Mouse (Mus musculus) forebrain, postnatal 0 days (tissue): Measurements from ENCODE around the gene Cdh1. TPM values are rescaled to one million over a fixed set of nuclear protein-coding genes. Genes with fewer than 3 reads are reported as not detected.
A peak's percentile ranks its signal among the peaks of the same experiment; 100 is the strongest.

Experiments
- ATAC-seq: fragments of 200-750 bp; cut with Nextera tagmentation; 2 replicates; pipeline ENCODE4 v1.8.0; 2017; ENCODE audit warnings: mild to moderate bottlenecking, moderate library complexity
- DNase-seq: peaks from one replicate; pipeline ENCODE4 v3.0.0-alpha.2; 2015
- H3K27ac ChIP-seq: fragments of 300-500 bp; sonication (generic); 2 replicates; pipeline ENCODE4 v1.5.1; 2014; ENCODE audit warnings: low read depth, mild to moderate bottlenecking, antibody characterized with exemption, low read length, moderate library complexity, mixed read lengths
- H3K27me3 ChIP-seq: fragments of 300-500 bp; sonication (generic); 2 replicates; pipeline ENCODE4 v1.6.1; 2014; ENCODE audit warnings: mild to moderate bottlenecking, low read length, mixed read lengths; ENCODE audit not compliant: insufficient read depth
- H3K36me3 ChIP-seq: fragments of 300-500 bp; sonication (generic); 2 replicates; pipeline ENCODE4 v1.6.1; 2014; ENCODE audit warnings: mild to moderate bottlenecking, moderate library complexity; ENCODE audit not compliant: insufficient read depth
- H3K4me1 ChIP-seq: fragments of 300-500 bp; sonication (generic); 2 replicates; pipeline ENCODE4 v1.6.1; 2014; ENCODE audit warnings: antibody characterized with exemption; ENCODE audit not compliant: insufficient read depth
- H3K4me2 ChIP-seq: fragments of 300-500 bp; sonication (generic); 2 replicates; pipeline ENCODE4 v1.6.1; 2014; ENCODE audit warnings: low read depth, mild to moderate bottlenecking, moderate library complexity
- H3K4me3 ChIP-seq: fragments of 300-500 bp; sonication (generic); 2 replicates; pipeline ENCODE4 v1.5.1; 2014; ENCODE audit warnings: low read depth, low read length, mixed read lengths
- H3K9ac ChIP-seq: fragments of 300-500 bp; sonication (generic); 2 replicates; pipeline ENCODE4 v1.6.1; 2014; ENCODE audit warnings: mild to moderate bottlenecking
- H3K9me3 ChIP-seq: fragments of 300-500 bp; sonication (generic); 2 replicates; pipeline ENCODE4 v1.6.1; 2016; ENCODE audit warnings: low read length
- CTCF ChIP-seq: sonication (generic); IDR thresholded peaks from 2 replicates; pipeline ENCODE4 v1.5.1; 2016; ENCODE audit warnings: antibody characterized with exemption, control low read depth, low read depth
- WGBS: fragments of 180-500 bp; shearing (Covaris S2); extraction: QIAGEN DNeasy Blood & Tissue Kit; methylation state at CpG from one replicate; pipeline ENCODE4 v1.1.7; 2014; 5-methylcytosine and 5-hydroxymethylcytosine counted together
- polyA plus RNA-seq: library from polyadenylated mRNA; unstranded; fragments of >200 nt; fragmentation: Nextera tagmentation; extraction: Ambion mirVana; gene quantifications from 2 replicates; pipeline ENCODE4 v1.2.1, GENCODE M21; 2015
- total RNA-seq: library from RNA; depleted of rRNA; stranded (reverse); fragments of >200 nt; gene quantifications from 2 replicates; pipeline ENCODE4 v1.2.3, GENCODE M21; 2014; rRNA removed

Gene Cdh1
- total and polyA plus RNA-seq, 2 experiments from 2014 or later, result 3.9 TPM

GRCm38 (mm10) chr8:106706194-106706593 is 103.0 kb downstream of the Cdh1 start:
- no peak overlapping the region for H3K4me3 ChIP-seq
- DNase-seq (no peak), ATAC-seq (no peak)
- no peak overlapping the region for H3K9ac ChIP-seq
- 83% methylated on average over 6 of the region's 6 CpGs for WGBS
- H3K27me3 ChIP-seq, result no peaks in the 10 kb centered on the region
- no peak overlapping the region for H3K27ac ChIP-seq
- no peaks in the 10 kb centered on the region for H3K4me1 ChIP-seq
- no peak overlapping the region for H3K4me2 ChIP-seq
- no peak for TF ChIP-seq CTCF
- H3K36me3 ChIP-seq, result no peaks in the 10 kb centered on the region; the same call in 1 of the 2 replicates
- no peaks in the 10 kb centered on the region for H3K9me3 ChIP-seq

- Histone ChIP-seq H3K36me3 (no peaks in the 10 kb centered on the region), H3K9ac (no peak overlapping the region), H3K4me2 (no peak overlapping the region), H3K27me3 (no peaks in the 10 kb centered on the region), H3K9me3 (no peaks in the 10 kb centered on the region), H3K4me3 (no peak overlapping the region), H3K4me1 (no peaks in the 10 kb centered on the region), H3K27ac (no peak overlapping the region)
- WGBS, result 73% methylated on average over 2 of the region's 2 CpGs
- ATAC-seq, result no peak
- no peak for TF ChIP-seq CTCF
- DNase-seq, result no peak
Observed at GRCm38 (mm10) chr8:106710002-106710401, 106.9 kb downstream of the Cdh1 start.

- Histone ChIP-seq H3K4me1 (no peaks in the 10 kb centered on the region), H3K36me3 (no peaks in the 10 kb centered on the region; the same call in 1 of the 2 replicates), H3K4me2 (no peak overlapping the region), H3K9ac (no peak overlapping the region), H3K27ac (no peak overlapping the region), H3K4me3 (no peak overlapping the region), H3K27me3 (no peaks in the 10 kb centered on the region), H3K9me3 (no peaks in the 10 kb centered on the region)
- ATAC-seq, result no peak
- no peak for TF ChIP-seq CTCF
- WGBS, result 51% methylated on average over 3 of the region's 3 CpGs
- no peak for DNase-seq
Observed at GRCm38 (mm10) chr8:106712487-106712886, 109.3 kb downstream of the Cdh1 start.

GRCm38 (mm10) chr8:106714297-106714696 is 111.1 kb downstream of the Cdh1 start:
- Histone ChIP-seq H3K36me3 (no peaks in the 10 kb centered on the region; the same call in 1 of the 2 replicates), H3K27ac (no peak overlapping the region), H3K27me3 (no peaks in the 10 kb centered on the region), H3K4me2 (no peak overlapping the region), H3K4me1 (no peaks in the 10 kb centered on the region), H3K9me3 (no peaks in the 10 kb centered on the region), H3K4me3 (no peak overlapping the region), H3K9ac (no peak overlapping the region)
- WGBS, result 61% methylated on average over 4 of the region's 4 CpGs
- DNase-seq (no peak), ATAC-seq (no peak)
- no peak for TF ChIP-seq CTCF

GRCm38 (mm10) chr8:106718091-106718500 is 114.9 kb downstream of the Cdh1 start:
- DNase-seq (peak; percentile 89), ATAC-seq (peak; percentile 66; the same call in 1 of the 2 replicates)
- Histone ChIP-seq H3K4me1 (no peaks in the 10 kb centered on the region), H3K27ac (no peak overlapping the region), H3K4me2 (peak overlapping the region; percentile 37), H3K27me3 (no peaks in the 10 kb centered on the region), H3K9ac (peak overlapping the region; percentile 26; the same call in 1 of the 2 replicates), H3K9me3 (no peaks in the 10 kb centered on the region), H3K4me3 (peak overlapping the region; percentile 16), H3K36me3 (no peaks in the 10 kb centered on the region; the same call in 1 of the 2 replicates)
- WGBS, result 18% methylated on average over 17 of the region's 17 CpGs
- TF ChIP-seq CTCF, result peak; percentile 87

Other genes starting within 250 kb of the Cdh1 start
- gene Zfp90, start 188.0 kb upstream of the Cdh1 start, total RNA-seq, result 36.7 and 39.2 TPM in 2 replicates
- gene Zfp90, start 188.0 kb upstream of the Cdh1 start, polyA plus RNA-seq, result 32.5 and 38.0 TPM in 2 replicates
- gene 6030452D12Rik, start 102.8 kb upstream of the Cdh1 start, total RNA-seq, result not detected in 2 replicates
- gene 6030452D12Rik, start 102.8 kb upstream of the Cdh1 start, polyA plus RNA-seq, result not detected in 2 replicates
- gene Cdh3, start 92.5 kb upstream of the Cdh1 start, total RNA-seq, result 0.85 and 1.3 TPM in 2 replicates
- 1.2 and 1.4 TPM in 2 replicates for gene Cdh3, start 92.5 kb upstream of the Cdh1 start, polyA plus RNA-seq
- gene Gm10073, start 29.9 kb upstream of the Cdh1 start, total RNA-seq, result 41.5 and 48.4 TPM in 2 replicates
- 5.1 and 7.1 TPM in 2 replicates for gene Gm10073, start 29.9 kb upstream of the Cdh1 start, polyA plus RNA-seq
- 5.3 and 7.5 TPM in 2 replicates for gene Tango6, start 79.7 kb downstream of the Cdh1 start, total RNA-seq
- gene Tango6, start 79.7 kb downstream of the Cdh1 start, polyA plus RNA-seq, result 2.3 and 3.8 TPM in 2 replicates